Comparison of ENCODE assay signal across 21 mouse cellular contexts in the genomic region with DNA sequence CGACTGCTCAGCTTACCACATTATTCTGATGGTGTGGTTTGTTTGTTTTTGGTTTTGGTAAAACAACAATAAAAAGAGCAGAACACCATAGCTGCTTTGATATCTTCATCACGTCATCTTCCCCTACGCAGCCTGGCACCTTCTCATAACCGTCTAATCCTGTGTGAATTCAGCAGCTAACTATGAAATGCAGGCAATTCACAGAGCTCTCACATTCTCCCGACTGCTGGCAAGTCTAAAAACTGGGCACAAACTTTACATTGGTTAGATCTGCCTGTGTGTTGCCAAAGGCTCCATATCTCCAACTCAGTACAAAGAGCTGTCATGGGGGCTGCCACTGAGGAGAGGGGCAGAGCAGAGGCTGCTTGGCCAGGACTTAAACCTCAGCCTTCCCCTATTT. TPM values are rescaled to one million over a fixed set of nuclear protein-coding genes. Genes with fewer than 3 reads are reported as not detected.
DNase-seq lines count a peak whose midpoint lies in the region; ATAC-seq and TF ChIP-seq lines count a peak whose summit lies in the region.
"Had no signal": no experiment of that assay in that cellular context is flagged by ENCODE, and none has a peak within 500 bp of the region (broad histone marks: within the 10 kb centered on the region; RNA-seq: fewer than 3 reads in every experiment).

No protein-coding gene starts in this region.

- 87% methylated on average over 5 of the region's 5 CpGs for WGBS in forebrain, embryonic 14.5 days
- WGBS in forebrain, embryonic 12.5 days: 89% methylated on average over 5 of the region's 5 CpGs
- WGBS in forebrain, embryonic 16.5 days: 80% methylated on average over 5 of the region's 5 CpGs

- no peaks in the 10 kb centered on the region for H3K9me3 ChIP-seq in forebrain, embryonic 14.5 days (replicated peaks; ENCODE audit: control insufficient read depth, low read length)
- no peaks in the 10 kb centered on the region for H3K9me3 ChIP-seq in forebrain, embryonic 12.5 days
- H3K9me3 ChIP-seq in forebrain, embryonic 16.5 days (ENCODE audit: control insufficient read depth, low read length): no peaks in the 10 kb centered on the region
- H3K9me3 ChIP-seq: embryonic facial prominence, embryonic 12.5 days; heart, embryonic 13.5 days; hindbrain, embryonic 15.5 days had no signal

- H3K4me3 ChIP-seq in forebrain, embryonic 14.5 days (ENCODE audit: low read depth, low read length): no peak overlapping the region
- no peak overlapping the region for H3K4me3 ChIP-seq in forebrain, embryonic 12.5 days (replicated peaks)
- no peak overlapping the region for H3K4me3 ChIP-seq in layer of hippocampus, adult 2 months
- no peak overlapping the region for H3K4me3 ChIP-seq in forebrain, embryonic 16.5 days (replicated peaks; ENCODE audit: low read length)
- H3K4me3 ChIP-seq: embryonic facial prominence, embryonic 12.5 days; heart, embryonic 13.5 days; hindbrain, embryonic 15.5 days had no signal

- peak; percentile 37 for DNase-seq in forebrain, embryonic 14.5 days (ENCODE audit: low spot score)
- DNase-seq in layer of hippocampus, adult 2 months (ENCODE audit: low spot score in 2 of 2): no peak
- DNase-seq in layer of hippocampus, adult 9-10 months (ENCODE audit: low spot score): no peak
- DNase-seq in B cell, adult 2 months: no peak
- no peak for DNase-seq in lung, postnatal 10 days
- DNase-seq: adrenal gland, adult 2 months; adrenal gland, postnatal 25 days; cerebellum, adult 11-12 months; cerebellum, adult 9-10 months; cerebellum, postnatal 25 days; gastrocnemius, postnatal 14 days; heart, postnatal 36 days had no signal

- no peak overlapping the region for H3K4me2 ChIP-seq in forebrain, embryonic 14.5 days (ENCODE audit: low read length)
- no peak overlapping the region for H3K4me2 ChIP-seq in forebrain, embryonic 12.5 days
- H3K4me2 ChIP-seq in forebrain, embryonic 16.5 days (ENCODE audit: low read length): no peak overlapping the region
- H3K4me2 ChIP-seq: embryonic facial prominence, embryonic 12.5 days; heart, embryonic 13.5 days; hindbrain, embryonic 15.5 days had no signal

- no peaks in the 10 kb centered on the region for H3K4me1 ChIP-seq in forebrain, embryonic 14.5 days (ENCODE audit: control insufficient read depth, insufficient read depth, low read length)
- H3K4me1 ChIP-seq in forebrain, embryonic 12.5 days: no peaks in the 10 kb centered on the region
- no peaks in the 10 kb centered on the region for H3K4me1 ChIP-seq in forebrain, embryonic 16.5 days (replicated peaks; ENCODE audit: control insufficient read depth, insufficient read depth, low read length)
- H3K4me1 ChIP-seq: embryonic facial prominence, embryonic 12.5 days; heart, embryonic 13.5 days; hindbrain, embryonic 15.5 days had no signal

- H3K36me3 ChIP-seq in forebrain, embryonic 14.5 days (ENCODE audit: control insufficient read depth, insufficient read depth, low read length): peaks cover 83% of the 10 kb centered on the region
- peaks cover 82% of the 10 kb centered on the region for H3K36me3 ChIP-seq in forebrain, embryonic 12.5 days (replicated peaks)
- peaks cover 49% of the 10 kb centered on the region for H3K36me3 ChIP-seq in forebrain, embryonic 16.5 days (ENCODE audit: control insufficient read depth, insufficient read depth)

- no peak overlapping the region for H3K27ac ChIP-seq in forebrain, embryonic 14.5 days (ENCODE audit: low read depth, low read length)
- no peak overlapping the region for H3K27ac ChIP-seq in forebrain, embryonic 12.5 days
- H3K27ac ChIP-seq in layer of hippocampus, adult 2 months: peak overlapping the region; percentile 77; the same call in 1 of the 2 replicates
- no peak overlapping the region for H3K27ac ChIP-seq in forebrain, embryonic 16.5 days (ENCODE audit: low read length)
- H3K27ac ChIP-seq: embryonic facial prominence, embryonic 12.5 days; heart, embryonic 13.5 days; hindbrain, embryonic 15.5 days had no signal

- no peaks in the 10 kb centered on the region for H3K27me3 ChIP-seq in forebrain, embryonic 14.5 days (replicated peaks; ENCODE audit: control insufficient read depth, insufficient read depth, low read length)
- no peaks in the 10 kb centered on the region for H3K27me3 ChIP-seq in forebrain, embryonic 12.5 days
- H3K27me3 ChIP-seq in forebrain, embryonic 16.5 days (replicated peaks; ENCODE audit: control insufficient read depth, insufficient read depth, low read length): no peaks in the 10 kb centered on the region
- H3K27me3 ChIP-seq: CH12.LX; embryonic facial prominence, embryonic 12.5 days; heart, embryonic 13.5 days; hindbrain, embryonic 15.5 days; Patski had no signal

- ATAC-seq in forebrain, embryonic 14.5 days: peak; percentile 20; the same call in 1 of the 2 replicates
- ATAC-seq in forebrain, embryonic 12.5 days (ENCODE audit: low FRiP score): no peak
- ATAC-seq in forebrain, embryonic 16.5 days: peak; percentile 85
- ATAC-seq: activated CD4-positive, CD25-positive, alpha-beta regulatory T cell, adult 4 months; intestine, embryonic 16.5 days; Patski had no signal

- H3K9ac ChIP-seq in forebrain, embryonic 14.5 days (ENCODE audit: low read length): no peak overlapping the region
- no peak overlapping the region for H3K9ac ChIP-seq in forebrain, embryonic 12.5 days
- H3K9ac ChIP-seq in forebrain, embryonic 16.5 days (replicated peaks; ENCODE audit: low read depth, low read length): no peak overlapping the region
- H3K9ac ChIP-seq: embryonic facial prominence, embryonic 12.5 days; heart, embryonic 13.5 days; hindbrain, embryonic 15.5 days had no signal

- TF ChIP-seq CTCF in layer of hippocampus, adult 2 months (conservative IDR thresholded peaks at IDR 0.05): no peak

RNA-seq across cellular contexts. Expression of gene Ankmy2, which starts 46.5 kb away (rescaled TPM):
- polyA plus RNA-seq in forebrain, embryonic 14.5 days (2014; fragmentation: Nextera tagmentation; extraction: Ambion mirVana): 55.4 and 70.3 TPM in 2 replicates
- polyA plus RNA-seq in forebrain, embryonic 12.5 days (2016; fragmentation: Nextera tagmentation; extraction: Ambion mirVana): 32.1 and 34.2 TPM in 2 replicates
- total RNA-seq in layer of hippocampus, adult 2 months (2021): 10 to 100 TPM; 55.5 to 60.2 TPM
- 64.4 and 64.7 TPM in 2 replicates for polyA plus RNA-seq in forebrain, embryonic 16.5 days (2015; fragmentation: Nextera tagmentation; extraction: Ambion mirVana)

RNA-seq across cellular contexts. Expression of gene Bzw2, which starts 47.4 kb away (rescaled TPM):
- 541 and 574 TPM in 2 replicates for polyA plus RNA-seq in forebrain, embryonic 14.5 days (2014; fragmentation: Nextera tagmentation; extraction: Ambion mirVana)
- 309 and 332 TPM in 2 replicates for polyA plus RNA-seq in forebrain, embryonic 12.5 days (2016; fragmentation: Nextera tagmentation; extraction: Ambion mirVana)
- 10 to 100 TPM; 57.4 to 62.5 TPM for total RNA-seq in layer of hippocampus, adult 2 months (2021)
- polyA plus RNA-seq in forebrain, embryonic 16.5 days (2015; fragmentation: Nextera tagmentation; extraction: Ambion mirVana): 542 and 586 TPM in 2 replicates
